Comparison of ENCODE assay signal across 25 mouse cellular contexts in the genomic region with DNA sequence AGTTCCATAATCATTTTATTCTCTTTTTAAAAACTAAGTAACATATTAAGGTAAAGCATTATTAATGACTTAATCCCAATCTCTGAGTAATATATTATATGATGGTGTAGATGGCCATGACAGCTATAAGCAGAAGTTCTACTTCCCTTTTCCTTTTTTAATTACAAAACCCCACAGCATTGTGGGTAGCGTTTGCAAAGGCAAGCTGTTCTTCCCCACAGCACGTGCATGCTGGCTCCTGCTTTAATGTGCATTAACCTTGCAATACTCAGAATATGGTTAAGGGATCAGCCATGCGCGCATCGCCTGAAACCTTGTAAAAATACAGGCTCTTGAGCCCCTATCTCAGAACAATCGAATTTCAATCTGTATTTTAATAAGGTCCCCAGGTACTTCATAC.
DNase-seq lines count a peak whose midpoint lies in the region; ATAC-seq and TF ChIP-seq lines count a peak whose summit lies in the region.
"Had no signal": no experiment of that assay in that cellular context is flagged by ENCODE, and none has a peak within 500 bp of the region (broad histone marks: within the 10 kb centered on the region; RNA-seq: fewer than 3 reads in every experiment).

No protein-coding gene starts in this region.

- 78% methylated on average over 6 of the region's 6 CpGs for WGBS in forebrain, embryonic 13.5 days
- WGBS in heart, embryonic 10.5 days = 80% methylated on average over 6 of the region's 6 CpGs

- no peak overlapping the region for H3K27ac ChIP-seq in MEL (ENCODE audit: control insufficient read depth, low read depth, low read length)
- no peak overlapping the region for H3K27ac ChIP-seq in forebrain, embryonic 13.5 days
- no peak overlapping the region for H3K27ac ChIP-seq in heart, embryonic 10.5 days
- H3K27ac ChIP-seq: embryonic facial prominence, embryonic 12.5 days; embryonic facial prominence, embryonic 15.5 days; heart, embryonic 15.5 days; hindbrain, embryonic 12.5 days; hindbrain, embryonic 15.5 days had no signal

- TF ChIP-seq POLR2A in MEL (IDR thresholded peaks at IDR 0.05; ENCODE audit: control insufficient read depth in 1 of 2, insufficient read depth in 1 of 2, low read depth in 1 of 2, low read length in 2 of 2, poor library complexity in 1 of 2) = no peak

- H3K9me3 ChIP-seq in MEL (replicated peaks; ENCODE audit: insufficient read depth, low read length) = no peaks in the 10 kb centered on the region
- H3K9me3 ChIP-seq in forebrain, embryonic 13.5 days (replicated peaks) = no peaks in the 10 kb centered on the region
- H3K9me3 ChIP-seq in heart, embryonic 10.5 days = no peaks in the 10 kb centered on the region
- H3K9me3 ChIP-seq: embryonic facial prominence, embryonic 12.5 days; embryonic facial prominence, embryonic 15.5 days; heart, embryonic 12.5 days; heart, embryonic 15.5 days; hindbrain, embryonic 12.5 days; hindbrain, embryonic 15.5 days had no signal

- no peak overlapping the region for H3K4me2 ChIP-seq in forebrain, embryonic 13.5 days
- H3K4me2 ChIP-seq: embryonic facial prominence, embryonic 12.5 days; embryonic facial prominence, embryonic 15.5 days; heart, embryonic 12.5 days; heart, embryonic 15.5 days; hindbrain, embryonic 12.5 days; hindbrain, embryonic 15.5 days had no signal

- H3K36me3 ChIP-seq in MEL (ENCODE audit: control insufficient read depth in 1 of 2, insufficient read depth in 2 of 2, low read length in 2 of 2) = peaks cover 0 to 11% of the 10 kb centered on the region in 2 experiments; a peak in 2 of 4 replicates
- H3K36me3 ChIP-seq in forebrain, embryonic 13.5 days (ENCODE audit: poor library complexity, severe bottlenecking) = no peaks in the 10 kb centered on the region
- no peaks in the 10 kb centered on the region for H3K36me3 ChIP-seq in heart, embryonic 10.5 days
- H3K36me3 ChIP-seq: embryonic facial prominence, embryonic 12.5 days; embryonic facial prominence, embryonic 15.5 days; heart, embryonic 12.5 days; heart, embryonic 15.5 days; hindbrain, embryonic 12.5 days; hindbrain, embryonic 15.5 days had no signal

- no peak for TF ChIP-seq CTCF in MEL (IDR thresholded peaks at IDR 0.05 in 2 of 3, conservative IDR thresholded peaks at IDR 0.05 in 1 of 3; ENCODE audit: control insufficient read depth in 1 of 3, insufficient read depth in 1 of 3, low read depth in 2 of 3, low read length in 3 of 3, poor library complexity in 1 of 3, severe bottlenecking in 1 of 3)

- H3K4me1 ChIP-seq in MEL (ENCODE audit: control insufficient read depth in 1 of 2, insufficient read depth in 2 of 2, low read length in 2 of 2) = peaks cover 3 to 4% of the 10 kb centered on the region in 2 experiments; a peak in 3 of 4 replicates
- H3K4me1 ChIP-seq in forebrain, embryonic 13.5 days = no peaks in the 10 kb centered on the region
- H3K4me1 ChIP-seq in heart, embryonic 10.5 days = no peaks in the 10 kb centered on the region
- H3K4me1 ChIP-seq: embryonic facial prominence, embryonic 12.5 days; embryonic facial prominence, embryonic 15.5 days; heart, embryonic 12.5 days; heart, embryonic 15.5 days; hindbrain, embryonic 12.5 days; hindbrain, embryonic 15.5 days had no signal

- no peak overlapping the region for H3K9ac ChIP-seq in MEL (ENCODE audit: control insufficient read depth, low read depth, low read length, poor library complexity, severe bottlenecking)
- H3K9ac ChIP-seq in forebrain, embryonic 13.5 days = no peak overlapping the region
- H3K9ac ChIP-seq: embryonic facial prominence, embryonic 12.5 days; embryonic facial prominence, embryonic 15.5 days; heart, embryonic 12.5 days; heart, embryonic 15.5 days; hindbrain, embryonic 12.5 days; hindbrain, embryonic 15.5 days had no signal

- no peaks in the 10 kb centered on the region for H3K79me2 ChIP-seq in MEL (ENCODE audit: control insufficient read depth, insufficient read depth, low read length, poor library complexity)

- peak; percentile 30 for DNase-seq in A20 (ENCODE audit: low read depth, low spot score)
- DNase-seq in MEL (ENCODE audit: low read depth, low spot score) = peak; percentile 68
- no peak for DNase-seq in heart, embryonic 10.5 days (ENCODE audit: low spot score)
- DNase-seq in left cerebral cortex, adult 9 months (ENCODE audit: low spot score in 2 of 2) = no peak
- DNase-seq: adrenal gland, adult 2 months; adrenal gland, postnatal 14 days; cerebellum, adult 11-12 months; cerebellum, adult 8-10 months; cerebellum, postnatal 10 days; gastrocnemius, postnatal 10 days; gastrocnemius, postnatal 36 days; heart, adult 11 months; heart, postnatal 10 days; heart, postnatal 4 days; kidney, adult 11 months had no signal

- ATAC-seq in granulocyte monocyte progenitor cell, adult 5-6 weeks (replicated peaks; ENCODE audit: poor library complexity, severe bottlenecking) = peak; percentile 91
- ATAC-seq in megakaryocyte progenitor cell, adult 5-6 weeks (replicated peaks; ENCODE audit: poor library complexity) = peak; percentile 96
- ATAC-seq in forebrain, embryonic 13.5 days = no peak
- ATAC-seq: forebrain, embryonic 16.5 days had no signal

- no peak overlapping the region for H3K4me3 ChIP-seq in MEL (ENCODE audit: control insufficient read depth in 1 of 2, insufficient read depth in 1 of 2, low read depth in 2 of 2, low read length in 2 of 2)
- no peak overlapping the region for H3K4me3 ChIP-seq in forebrain, embryonic 13.5 days
- no peak overlapping the region for H3K4me3 ChIP-seq in heart, embryonic 10.5 days
- H3K4me3 ChIP-seq: embryonic facial prominence, embryonic 12.5 days; embryonic facial prominence, embryonic 15.5 days; heart, embryonic 12.5 days; heart, embryonic 15.5 days; hindbrain, embryonic 12.5 days; hindbrain, embryonic 15.5 days had no signal

- no peaks in the 10 kb centered on the region for H3K27me3 ChIP-seq in MEL (ENCODE audit: control insufficient read depth in 1 of 2, insufficient read depth in 2 of 2, low read length in 2 of 2)
- H3K27me3 ChIP-seq in forebrain, embryonic 13.5 days = no peaks in the 10 kb centered on the region
- H3K27me3 ChIP-seq in heart, embryonic 10.5 days (ENCODE audit: insufficient read depth, poor library complexity, severe bottlenecking) = no peaks in the 10 kb centered on the region
- H3K27me3 ChIP-seq: embryonic facial prominence, embryonic 12.5 days; embryonic facial prominence, embryonic 15.5 days; heart, embryonic 12.5 days; heart, embryonic 15.5 days; hindbrain, embryonic 12.5 days; hindbrain, embryonic 15.5 days had no signal

- TF ChIP-seq EP300 in MEL (IDR thresholded peaks at IDR 0.05; ENCODE audit: low read depth in 1 of 2, low read length in 2 of 2) = no peak; a peak in 1 of 4 replicates

- no peak for TF ChIP-seq RAD21 in MEL (IDR thresholded peaks at IDR 0.05; ENCODE audit: low read depth, low read length)

TF ChIP-seq in MEL, 35 proteins besides CTCF, POLR2A, EP300 and RAD21 (continues in another document):
- TF ChIP-seq MYB (IDR thresholded peaks at IDR 0.05; ENCODE audit: low read depth, low read length) = no peak
- TF ChIP-seq USF1 (IDR thresholded peaks at IDR 0.05; ENCODE audit: low read depth, low read length) = 0 out of 2 replicates have a peak, but pooled peaks have one; percentile 5
- peak; percentile 85 for TF ChIP-seq MYC (IDR thresholded peaks at IDR 0.05; ENCODE audit: low read depth, low read length)
- no peak for TF ChIP-seq ZNF384 (IDR thresholded peaks at IDR 0.05; ENCODE audit: low read depth, low read length)
- no peak for TF ChIP-seq MEF2A (IDR thresholded peaks at IDR 0.05; ENCODE audit: extremely low read depth, insufficient replicate concordance, low read depth, low read length, poor library complexity, severe bottlenecking)
- TF ChIP-seq MAFK (IDR thresholded peaks at IDR 0.05; ENCODE audit: borderline replicate concordance, low read depth, low read length) = no peak
- TF ChIP-seq MAZ (IDR thresholded peaks at IDR 0.05; ENCODE audit: low read depth, low read length) = no peak
- TF ChIP-seq RCOR1 (IDR thresholded peaks at IDR 0.05; ENCODE audit: low read depth, low read length) = no peak
- no peak for TF ChIP-seq TCF12 (IDR thresholded peaks at IDR 0.05; ENCODE audit: low read depth, low read length)
- TF ChIP-seq HCFC1 (IDR thresholded peaks at IDR 0.05; ENCODE audit: low read depth, low read length) = no peak
- TF ChIP-seq NRF1 (IDR thresholded peaks at IDR 0.05; ENCODE audit: insufficient read depth, low read depth, low read length, poor library complexity, severe bottlenecking) = no peak
- peak; percentile 45; the same call in 1 of the 2 replicates for TF ChIP-seq MXI1 (IDR thresholded peaks at IDR 0.05; ENCODE audit: low read depth, low read length)
- TF ChIP-seq BHLHE40 (IDR thresholded peaks at IDR 0.05; ENCODE audit: borderline replicate concordance, low read depth, low read length) = peak; percentile 92
- TF ChIP-seq ZMIZ1 (IDR thresholded peaks at IDR 0.05; ENCODE audit: low read depth, low read length) = no peak
- TF ChIP-seq POLR2AphosphoS2 (IDR thresholded peaks at IDR 0.05; ENCODE audit: low read length) = no peak
- TF ChIP-seq CHD1 (IDR thresholded peaks at IDR 0.05; ENCODE audit: low read depth, low read length) = no peak
- TF ChIP-seq SMC3 (IDR thresholded peaks at IDR 0.05; ENCODE audit: low read depth, low read length) = no peak
- no peak for TF ChIP-seq USF2 (IDR thresholded peaks at IDR 0.05; ENCODE audit: borderline replicate concordance in 1 of 2, insufficient read depth in 1 of 2, low read depth in 1 of 2, low read length in 2 of 2)
- TF ChIP-seq ZKSCAN1 (IDR thresholded peaks at IDR 0.05; ENCODE audit: low read depth, low read length) = no peak
- TF ChIP-seq TBP (IDR thresholded peaks at IDR 0.05; ENCODE audit: low read depth, low read length) = no peak
- no peak for TF ChIP-seq ELF1 (IDR thresholded peaks at IDR 0.05; ENCODE audit: low read depth, low read length)
- TF ChIP-seq ZC3H11A (IDR thresholded peaks at IDR 0.05; ENCODE audit: low read depth, low read length) = no peak
- no peak for TF ChIP-seq E2F4 (IDR thresholded peaks at IDR 0.05; ENCODE audit: borderline replicate concordance, low read depth, low read length)
- TF ChIP-seq GATA1 (IDR thresholded peaks at IDR 0.05; ENCODE audit: low read depth, low read length) = no peak
- no peak for TF ChIP-seq KAT2A (conservative IDR thresholded peaks at IDR 0.05; ENCODE audit: low read depth, low read length)
- peak; percentile 87 for TF ChIP-seq MAX (IDR thresholded peaks at IDR 0.05; ENCODE audit: low read length)
- TF ChIP-seq GABPA (IDR thresholded peaks at IDR 0.05; ENCODE audit: low read depth, low read length) = no peak
- TF ChIP-seq POLR2AphosphoS5 (IDR thresholded peaks at IDR 0.05; ENCODE audit: borderline replicate concordance, low read depth, low read length) = no peak
- no peak for TF ChIP-seq NELFE (IDR thresholded peaks at IDR 0.05; ENCODE audit: low read depth, low read length)
- TF ChIP-seq TAL1 (IDR thresholded peaks at IDR 0.05; ENCODE audit: low read length) = no peak
- no peak for TF ChIP-seq JUND (IDR thresholded peaks at IDR 0.05; ENCODE audit: low read depth, low read length)
- TF ChIP-seq SIN3A (IDR thresholded peaks at IDR 0.05; ENCODE audit: low read length) = no peak

Comparison
In these comparisons a context has a peak if more than half of its experiments do, and no peak if none do; other contexts are left out.
1. DNase-seq: peak in A20 (single experiment) and MEL (single experiment); none in heart, embryonic 10.5 days (single experiment) and left cerebral cortex, adult 9 months (0 of 2).